Mouse (Mus musculus) liver, embryonic 15.5 days (tissue): ENCODE results near the gene Sphk1. TPM values are rescaled to one million over a fixed set of nuclear protein-coding genes. Genes with fewer than 3 reads are reported as not detected.

ENCODE experiments used
- ATAC-seq: fragments of 200-750 bp; cut with Nextera tagmentation; 2 replicates; pipeline ENCODE4 v1.8.0; 2017; ENCODE audit warnings: moderate number of reproducible peaks, mild to moderate bottlenecking, moderate library complexity; ENCODE audit not compliant: insufficient read depth
- H3K27ac ChIP-seq: fragments of 300-500 bp; sonication (generic); replicated peaks from 2 replicates; pipeline ENCODE4 v1.5.1; 2015; ENCODE audit warnings: mild to moderate bottlenecking, inconsistent platforms
- H3K27me3 ChIP-seq: fragments of 300-500 bp; sonication (generic); 2 replicates; pipeline ENCODE4 v1.6.1; 2015; ENCODE audit warnings: mild to moderate bottlenecking, inconsistent platforms
- H3K36me3 ChIP-seq: fragments of 300-500 bp; sonication (generic); replicated peaks from 2 replicates; pipeline ENCODE4 v1.6.1; 2015; ENCODE audit warnings: moderate library complexity, mild to moderate bottlenecking, inconsistent platforms
- H3K4me1 ChIP-seq: fragments of 300-500 bp; sonication (generic); replicated peaks from 2 replicates; pipeline ENCODE4 v1.6.1; 2015; ENCODE audit warnings: inconsistent platforms
- H3K4me2 ChIP-seq: fragments of 300-500 bp; sonication (generic); 2 replicates; pipeline ENCODE4 v1.6.1; 2015; ENCODE audit warnings: moderate library complexity, mild to moderate bottlenecking, inconsistent platforms
- H3K4me3 ChIP-seq: fragments of 300-500 bp; sonication (generic); replicated peaks from 2 replicates; pipeline ENCODE4 v1.5.1; 2015; ENCODE audit warnings: mild to moderate bottlenecking, inconsistent platforms
- H3K9ac ChIP-seq: fragments of 300-500 bp; sonication (generic); 2 replicates; pipeline ENCODE4 v1.6.1; 2015; ENCODE audit warnings: moderate library complexity, mild to moderate bottlenecking, inconsistent platforms
- H3K9me3 ChIP-seq: fragments of 300-500 bp; sonication (generic); replicated peaks from 2 replicates; pipeline ENCODE4 v1.6.1; 2016; ENCODE audit warnings: inconsistent platforms
- WGBS: fragments of 180-500 bp; shearing (Covaris S2); methylation state at CpG from one replicate; pipeline ENCODE4 v1.1.7; 2015; ENCODE audit warnings: mixed read lengths; ENCODE audit not compliant: insufficient replicate concordance; 5-methylcytosine and 5-hydroxymethylcytosine counted together
- polyA plus RNA-seq: library from polyadenylated mRNA; unstranded; fragments of >200 nt; fragmentation: Nextera tagmentation; extraction: Ambion mirVana; gene quantifications from 2 replicates; pipeline ENCODE4 v1.2.1, GENCODE M21; 2015

Gene Sphk1
- polyA plus RNA-seq, 1 experiment from 2014 or later, result 28.8 TPM

DNA sequence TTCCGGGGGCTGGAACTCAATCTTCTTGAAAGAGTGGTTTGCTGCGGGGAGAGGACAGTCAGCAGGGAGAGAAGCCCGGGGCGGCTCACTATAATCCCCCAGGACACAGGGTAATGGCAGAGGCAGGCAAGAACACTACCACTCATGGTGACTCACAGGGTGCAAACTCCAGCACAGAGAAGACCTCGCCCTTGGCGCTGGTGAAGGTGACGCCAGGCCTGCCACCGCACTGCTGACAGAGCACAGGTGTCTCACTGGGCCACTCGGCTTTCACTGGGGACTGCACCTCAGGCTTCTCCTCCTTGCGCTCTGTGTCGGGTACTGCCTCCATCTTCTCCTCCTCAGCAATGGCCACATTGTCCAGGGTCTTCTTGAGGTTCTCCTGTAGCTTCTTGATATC lies 10.5 kb downstream of the Sphk1 start:
- Histone ChIP-seq H3K27ac (no peak overlapping the region), H3K27me3 (no peaks in the 10 kb centered on the region), H3K4me2 (no peak overlapping the region), H3K9me3 (no peaks in the 10 kb centered on the region), H3K4me3 (no peak overlapping the region), H3K4me1 (peaks cover 36% of the 10 kb centered on the region), H3K36me3 (peaks cover 99% of the 10 kb centered on the region), H3K9ac (no peak overlapping the region)
- ATAC-seq, result no peak
- 85% methylated on average over 11 of the region's 11 CpGs for WGBS

DNA sequence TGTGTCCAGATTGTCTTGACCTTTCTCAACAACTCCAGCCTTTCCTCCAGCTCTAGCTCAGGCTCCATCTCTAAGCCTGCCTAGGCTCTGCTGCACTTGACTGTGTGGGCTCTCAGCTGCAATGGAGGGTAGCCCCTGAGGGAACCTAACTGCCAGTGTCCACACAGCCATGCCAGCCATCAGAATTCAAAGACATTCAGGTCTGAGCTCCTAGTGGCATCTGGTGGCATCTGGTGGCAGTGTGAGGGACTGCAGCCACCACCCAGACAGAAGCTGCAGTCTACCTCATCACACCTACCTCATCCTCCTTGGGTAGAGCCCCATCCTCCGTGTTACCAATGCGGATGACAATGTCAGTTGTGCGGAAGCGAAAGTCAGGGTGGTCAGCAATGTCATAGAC lies 12.4 kb downstream of the Sphk1 start:
- H3K9me3 ChIP-seq, result no peaks in the 10 kb centered on the region
- peaks cover 100% of the 10 kb centered on the region for H3K36me3 ChIP-seq
- ATAC-seq, result no peak

GRCm38 (mm10) chr11:116547296-116548060 lies 16.8 kb downstream of the Sphk1 start:
- no peaks in the 10 kb centered on the region for H3K27me3 ChIP-seq
- H3K4me1 ChIP-seq, result peaks cover 67% of the 10 kb centered on the region
- 88% methylated on average over 17 of the region's 17 CpGs for WGBS
- no peaks in the 10 kb centered on the region for H3K9me3 ChIP-seq
- ATAC-seq, result no peak
- no peak overlapping the region for H3K4me3 ChIP-seq
- H3K4me2 ChIP-seq, result no peak overlapping the region
- 0 out of 2 replicates have a peak overlapping the region, but pooled peaks have one; percentile 87 for H3K27ac ChIP-seq
- peaks cover 62% of the 10 kb centered on the region for H3K36me3 ChIP-seq
- no peak overlapping the region for H3K9ac ChIP-seq

More for the DNA sequence above, 12.4 kb downstream of the Sphk1 start:
- H3K27me3 ChIP-seq, result no peaks in the 10 kb centered on the region
- no peak overlapping the region for H3K27ac ChIP-seq
- WGBS, result 72% methylated on average over 4 of the region's 4 CpGs
- no peak overlapping the region for H3K4me2 ChIP-seq
- H3K4me1 ChIP-seq, result peaks cover 36% of the 10 kb centered on the region
- H3K9ac ChIP-seq, result no peak overlapping the region
- H3K4me3 ChIP-seq, result no peak overlapping the region

GRCm38 (mm10) chr11:116548780-116549179 lies 18.1 kb downstream of the Sphk1 start:
- peak overlapping the region; percentile 63 for H3K4me2 ChIP-seq
- peaks cover 49% of the 10 kb centered on the region for H3K36me3 ChIP-seq
- peak overlapping the region; percentile 29 for H3K4me3 ChIP-seq
- H3K9ac ChIP-seq, result 0 out of 2 replicates have a peak overlapping the region, but pooled peaks have one; percentile 41
- peaks cover 80% of the 10 kb centered on the region for H3K4me1 ChIP-seq
- ATAC-seq, result no peak
- H3K27me3 ChIP-seq, result no peaks in the 10 kb centered on the region
- 85% methylated on average over 9 of the region's 9 CpGs for WGBS
- H3K9me3 ChIP-seq, result no peaks in the 10 kb centered on the region
- H3K27ac ChIP-seq, result peak overlapping the region; percentile 87

DNA sequence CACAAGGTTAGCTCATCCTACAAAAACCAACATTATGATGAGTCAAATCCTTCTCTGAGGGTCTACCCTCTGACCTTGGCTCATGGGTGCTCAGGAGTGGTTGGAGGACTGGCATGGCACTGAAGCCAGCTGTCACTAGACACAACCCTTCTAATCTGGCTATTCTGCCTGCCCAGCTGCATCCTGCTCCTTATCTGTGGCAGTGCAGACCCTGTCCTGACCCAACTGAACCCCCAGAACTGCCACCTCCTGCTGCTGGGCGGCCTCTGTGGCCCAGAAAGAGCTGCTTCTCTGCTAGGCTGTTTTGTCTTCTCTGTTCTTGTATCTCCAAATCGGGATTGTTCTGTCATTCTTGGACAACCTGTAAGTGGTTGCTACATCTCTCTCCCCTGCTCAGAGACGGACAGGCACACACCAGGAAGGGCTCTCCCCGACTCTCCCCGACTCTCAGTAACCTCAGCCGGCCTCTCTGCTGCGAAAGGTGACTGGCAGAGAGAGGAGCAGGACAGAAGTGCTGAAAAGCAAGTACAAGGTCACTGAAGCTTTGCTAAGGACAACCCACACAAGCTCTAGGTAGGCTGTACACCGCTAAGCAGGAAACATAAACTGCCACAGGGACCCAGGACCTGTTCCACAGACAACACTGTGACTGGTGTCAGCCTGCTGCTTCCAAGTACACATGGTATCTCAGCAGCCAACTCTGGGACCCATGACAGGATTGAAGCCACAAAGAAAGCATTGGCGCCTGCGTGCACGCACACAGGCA lies 18.7 kb downstream of the Sphk1 start:
- no peaks in the 10 kb centered on the region for H3K9me3 ChIP-seq
- 33% methylated on average over 11 of the region's 11 CpGs for WGBS
- peak overlapping the region; percentile 63 for H3K4me2 ChIP-seq
- peak; percentile 88 for ATAC-seq
- H3K4me1 ChIP-seq, result peaks cover 87% of the 10 kb centered on the region
- H3K27me3 ChIP-seq, result no peaks in the 10 kb centered on the region
- H3K9ac ChIP-seq, result peak overlapping the region; percentile 41
- peaks cover 42% of the 10 kb centered on the region for H3K36me3 ChIP-seq
- H3K27ac ChIP-seq, result peak overlapping the region; percentile 87
- peak overlapping the region; percentile 29 for H3K4me3 ChIP-seq

DNA sequence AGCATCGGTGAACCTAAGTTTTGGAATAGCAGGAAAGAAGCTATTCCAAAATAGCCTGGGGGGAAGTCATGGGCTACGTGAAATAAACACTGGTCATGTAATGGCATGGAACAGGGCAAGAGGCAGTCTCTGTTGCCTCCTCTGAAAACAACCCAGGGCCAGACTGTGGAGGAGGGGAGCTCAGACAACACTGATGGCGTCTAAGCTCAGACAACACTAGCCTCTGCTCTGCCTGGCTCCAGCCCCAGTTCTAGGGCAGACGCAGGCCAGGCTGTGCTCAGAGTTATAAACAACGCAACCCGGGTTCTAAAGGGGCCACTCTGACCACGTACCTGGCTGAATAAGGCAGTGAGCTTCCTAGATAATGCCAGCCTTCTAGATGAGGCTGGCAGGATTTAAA lies 20.0 kb downstream of the Sphk1 start:
- Histone ChIP-seq H3K4me1 (peaks cover 99% of the 10 kb centered on the region), H3K4me3 (no peak overlapping the region), H3K9ac (no peak overlapping the region), H3K36me3 (peaks cover 29% of the 10 kb centered on the region), H3K4me2 (peak overlapping the region; percentile 63; the same call in 1 of the 2 replicates), H3K9me3 (no peaks in the 10 kb centered on the region), H3K27ac (peak overlapping the region; percentile 87), H3K27me3 (no peaks in the 10 kb centered on the region)
- 42% methylated on average over 7 of the region's 7 CpGs for WGBS
- no peak for ATAC-seq

DNA sequence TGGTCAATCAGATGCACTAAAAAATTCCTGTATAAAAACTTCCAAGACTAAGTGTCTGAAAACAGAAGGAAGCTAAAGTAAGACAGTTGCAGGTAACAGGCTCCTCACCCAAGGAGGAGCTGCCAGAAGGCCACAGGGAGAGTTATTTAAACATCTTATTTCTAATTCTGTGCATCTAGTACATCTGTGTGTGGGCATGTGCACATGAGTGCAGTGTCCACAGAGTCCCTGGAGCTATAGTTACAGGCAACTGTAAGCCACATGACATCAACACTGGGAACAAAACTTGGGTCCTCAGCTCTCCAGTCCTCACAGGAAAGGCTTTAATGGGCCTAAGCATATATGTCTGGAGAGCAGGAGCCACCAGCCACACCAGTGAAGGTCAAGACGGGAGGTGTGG lies 21.5 kb downstream of the Sphk1 start:
- Histone ChIP-seq H3K27me3 (no peaks in the 10 kb centered on the region), H3K27ac (0 out of 2 replicates have a peak overlapping the region, but pooled peaks have one; percentile 10), H3K36me3 (peaks cover 15% of the 10 kb centered on the region), H3K4me1 (peaks cover 99% of the 10 kb centered on the region), H3K4me2 (no peak overlapping the region), H3K4me3 (no peak overlapping the region), H3K9me3 (no peaks in the 10 kb centered on the region), H3K9ac (no peak overlapping the region)
- WGBS, result 76% methylated on average over 1 of the region's 1 CpGs
- ATAC-seq, result no peak

GRCm38 (mm10) chr11:116554171-116554878 lies 23.6 kb downstream of the Sphk1 start:
- ATAC-seq, result no peak
- WGBS, result 19% methylated on average over 12 of the region's 12 CpGs
- Histone ChIP-seq H3K27me3 (no peaks in the 10 kb centered on the region), H3K9me3 (no peaks in the 10 kb centered on the region), H3K4me2 (no peak overlapping the region), H3K4me1 (peaks cover 97% of the 10 kb centered on the region), H3K9ac (no peak overlapping the region), H3K27ac (0 out of 2 replicates have a peak overlapping the region, but pooled peaks have one; percentile 15), H3K4me3 (no peak overlapping the region), H3K36me3 (no peaks in the 10 kb centered on the region)

DNA sequence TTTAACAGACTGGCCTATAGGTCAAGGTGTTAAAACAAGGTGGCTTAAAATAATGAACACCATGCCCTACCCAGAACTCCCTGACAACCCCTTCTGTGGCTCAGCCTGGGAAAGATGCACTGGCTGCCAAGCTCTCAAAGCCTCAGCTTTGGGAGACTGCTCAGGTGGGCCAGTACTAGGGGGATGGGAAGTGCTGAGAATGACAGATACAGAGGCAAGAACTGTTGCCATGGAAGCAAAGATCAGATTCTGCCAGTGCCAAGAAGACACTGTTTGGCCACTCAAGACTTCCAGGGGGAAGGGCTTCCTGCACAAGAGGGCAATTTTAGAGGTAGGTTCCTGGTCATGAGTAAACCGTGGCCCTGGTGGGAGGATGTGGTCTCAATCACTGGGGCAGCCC lies 24.8 kb downstream of the Sphk1 start:
- Histone ChIP-seq H3K4me3 (no peak overlapping the region), H3K4me2 (no peak overlapping the region), H3K36me3 (no peaks in the 10 kb centered on the region), H3K9me3 (no peaks in the 10 kb centered on the region), H3K27me3 (no peaks in the 10 kb centered on the region), H3K9ac (no peak overlapping the region), H3K4me1 (peaks cover 85% of the 10 kb centered on the region), H3K27ac (0 out of 2 replicates have a peak overlapping the region, but pooled peaks have one; percentile 7)
- 30% methylated on average over 1 of the region's 1 CpGs for WGBS
- no peak for ATAC-seq

- 64% methylated on average over 6 of the region's 6 CpGs for WGBS
- no peaks in the 10 kb centered on the region for H3K27me3 ChIP-seq
- H3K9ac ChIP-seq, result no peak overlapping the region
- H3K27ac ChIP-seq, result no peak overlapping the region
- no peak overlapping the region for H3K4me3 ChIP-seq
- ATAC-seq, result no peak; the same call in 1 of the 2 replicates
- H3K36me3 ChIP-seq, result no peaks in the 10 kb centered on the region
- H3K4me1 ChIP-seq, result peaks cover 85% of the 10 kb centered on the region
- H3K9me3 ChIP-seq, result no peaks in the 10 kb centered on the region
- no peak overlapping the region for H3K4me2 ChIP-seq
Observed at GRCm38 (mm10) chr11:116556308-116556707, 25.6 kb downstream of the Sphk1 start.
